Mouse (Mus musculus): ENCODE data around the gene Serpinf1.
A peak's percentile ranks its signal among the peaks of the same experiment; 100 is the strongest.
"Not testable (repeated sequence)": the region's sequence is repeated elsewhere in the genome, so short reads cannot be mapped to it uniquely, and the experiment has no call there.

The Serpinf1 gene

GRCm38 (mm10) chr11:75422013-75422792, at the start of gene Serpinf1:
Serpinf1 (minus strand) TSS chr11:75422701.
- no peak for DNase-seq (ENCODE audit: low spot score in 2 of 2)

DNA sequence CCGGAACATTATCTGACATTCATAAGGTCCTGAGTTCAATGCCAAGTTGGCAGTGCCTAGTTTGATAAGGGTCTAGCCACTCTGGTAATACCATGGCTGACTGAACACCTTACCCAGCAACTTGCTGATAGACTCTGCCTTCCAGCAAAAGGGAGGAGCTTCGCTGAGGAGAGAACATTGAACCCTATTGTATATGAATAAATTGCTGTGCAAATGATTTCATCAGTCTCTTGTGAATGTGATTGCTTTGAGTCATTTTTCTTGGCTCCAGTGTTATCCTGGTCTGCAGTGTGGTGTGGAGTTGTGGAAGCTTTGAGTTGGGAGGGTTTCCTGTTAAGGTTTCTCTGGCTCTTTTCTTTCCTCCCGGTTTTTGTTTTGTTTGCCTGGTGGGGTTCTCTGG, 48.2 kb upstream of the Serpinf1 start:
- DNase-seq (ENCODE audit: low spot score in 2 of 2): no peak

DNA sequence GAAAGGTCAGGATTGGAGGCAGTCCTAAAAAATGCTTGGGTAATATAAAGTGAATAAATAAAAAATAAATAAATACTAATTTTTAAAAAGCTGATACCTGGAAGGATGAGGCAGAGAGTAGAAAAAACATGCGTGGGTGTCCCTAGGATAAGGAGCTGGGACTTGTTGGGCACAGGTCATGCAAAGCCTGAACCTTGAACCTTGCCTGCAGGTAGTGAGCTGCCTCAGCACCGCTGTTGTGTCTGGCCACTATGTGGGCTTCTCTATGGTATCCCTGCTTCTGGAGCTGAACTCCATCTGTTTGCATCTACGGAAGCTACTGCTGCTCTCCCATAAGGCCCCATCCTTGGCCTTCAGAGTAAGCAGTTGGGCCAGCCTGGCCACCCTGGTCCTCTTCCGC, 46.8 kb upstream of the Serpinf1 start:
- DNase-seq (ENCODE audit: low spot score in 2 of 2): no peak

DNA sequence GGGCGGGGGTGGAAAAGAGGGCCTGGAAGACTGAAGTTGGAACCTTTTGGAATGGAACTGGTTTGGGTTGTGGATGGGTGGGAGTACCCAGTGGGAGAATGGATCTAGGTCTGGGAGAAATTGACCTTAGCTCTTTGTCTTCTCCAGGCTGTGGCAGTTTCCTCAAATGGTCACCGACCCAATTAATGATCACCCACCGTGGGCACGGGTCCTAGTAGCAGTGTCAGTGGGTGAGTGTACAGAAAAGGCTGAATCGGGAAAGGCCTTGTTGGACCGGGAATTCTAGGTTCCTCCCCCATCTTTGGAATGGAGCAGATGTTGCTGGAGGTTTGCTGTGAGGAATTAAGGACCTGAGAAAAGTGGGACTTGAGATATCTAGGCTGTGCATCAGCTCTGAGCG, 45.9 kb upstream of the Serpinf1 start:
- DNase-seq (ENCODE audit: low spot score in 2 of 2): no peak

GRCm38 (mm10) chr11:75467512-75468215, 45.2 kb upstream of the Serpinf1 start:
- peak; percentile 83 for DNase-seq (ENCODE audit: low spot score in 2 of 2)

DNA sequence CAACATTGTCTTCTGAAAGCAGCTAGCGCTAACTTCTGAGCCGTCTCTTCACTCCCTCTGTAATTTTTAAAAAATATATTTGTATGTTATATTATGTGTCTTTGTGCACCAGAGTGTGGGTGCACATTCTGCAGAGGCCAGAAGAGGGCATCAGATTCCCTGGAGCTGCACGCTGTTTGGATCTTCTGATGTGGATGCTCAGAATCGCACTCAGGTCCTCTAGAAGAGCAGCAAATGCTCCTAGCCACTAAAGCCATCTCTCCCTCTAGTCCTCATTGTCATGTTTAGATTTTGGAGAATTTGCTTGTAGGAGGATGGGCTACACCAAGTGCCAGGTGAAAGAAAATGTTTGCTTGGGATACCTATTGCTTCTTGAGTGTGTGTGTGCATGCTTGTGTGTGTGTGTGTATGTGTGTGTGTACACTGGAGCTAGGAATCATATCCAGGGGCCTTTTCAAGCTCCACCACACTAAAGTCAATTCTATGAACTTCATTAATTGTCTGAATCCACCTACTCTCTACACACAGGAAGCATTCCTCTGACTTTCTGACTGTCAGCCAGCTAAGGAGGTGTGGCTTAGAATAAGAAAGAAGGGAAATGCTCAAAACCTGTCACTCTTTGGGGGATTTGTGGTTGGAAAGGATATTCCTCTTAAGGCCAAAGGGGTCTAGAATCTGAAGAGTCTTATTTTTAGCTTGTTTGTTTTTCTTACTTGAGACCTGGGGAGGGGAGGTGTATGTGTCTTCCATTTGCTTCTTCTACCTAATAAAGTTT, 44.4 kb upstream of the Serpinf1 start:
- DNase-seq (ENCODE audit: low spot score in 2 of 2): no peak

DNA sequence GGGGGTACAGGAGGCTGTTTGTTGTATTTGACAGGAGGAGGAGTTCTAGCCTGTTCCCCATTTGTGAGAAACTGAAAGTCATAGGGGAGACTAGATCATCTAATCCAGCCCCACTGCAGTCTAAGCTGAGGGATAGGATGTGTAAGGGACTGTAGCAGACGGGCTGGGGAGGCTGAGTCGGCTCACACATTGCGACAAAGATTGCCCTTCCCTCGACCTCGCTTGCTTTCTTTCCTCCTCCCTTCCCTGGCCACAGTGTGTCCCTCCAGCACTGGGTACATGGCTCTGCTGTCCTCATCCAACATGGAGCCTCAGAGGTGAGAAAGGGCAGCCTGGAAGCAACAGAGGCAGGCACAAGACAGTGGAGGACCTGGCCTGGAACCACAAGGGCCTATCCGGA, 42.5 kb upstream of the Serpinf1 start:
- DNase-seq (ENCODE audit: low spot score in 2 of 2): no peak

DNA sequence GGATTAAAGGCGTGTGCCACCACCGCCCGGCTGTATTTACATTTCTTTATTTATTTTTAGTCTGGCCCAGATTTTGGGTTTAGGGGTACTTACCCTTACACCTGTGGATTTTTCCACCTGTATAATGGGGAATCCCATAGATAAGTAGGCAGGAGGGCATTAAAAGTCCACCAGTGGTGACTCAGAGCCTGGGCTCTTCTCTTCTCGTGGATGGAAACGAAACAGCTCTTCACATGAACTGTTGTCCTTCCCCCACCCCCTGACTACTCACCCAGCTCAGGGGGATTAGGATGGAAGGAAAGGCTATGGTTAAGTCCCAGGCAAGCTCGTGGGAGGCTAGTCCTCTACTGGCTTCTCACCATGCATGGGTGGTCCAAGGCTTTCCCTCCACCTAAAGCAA, 41.9 kb upstream of the Serpinf1 start:
- no peak for DNase-seq (ENCODE audit: low spot score in 2 of 2)

DNA sequence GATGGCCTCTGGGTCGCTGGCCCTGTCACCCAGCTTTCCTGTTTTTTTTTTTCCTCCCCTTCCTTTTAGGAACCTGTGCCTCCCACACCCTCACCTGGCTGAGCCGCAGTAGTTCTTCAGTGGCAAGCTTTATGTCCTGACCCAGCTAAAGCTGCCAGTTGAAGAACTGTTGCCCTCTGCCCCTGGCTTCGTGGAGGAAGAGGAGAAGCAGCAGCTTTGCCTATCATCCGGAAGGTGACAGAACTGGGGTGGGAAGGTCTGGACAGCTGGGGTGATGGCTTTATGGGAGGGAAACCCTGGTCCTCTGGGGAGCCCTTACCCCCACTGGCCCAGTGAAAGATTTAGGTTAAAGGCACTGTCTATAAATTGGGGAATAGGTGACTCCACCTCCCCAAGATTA, 41.1 kb upstream of the Serpinf1 start:
- DNase-seq (ENCODE audit: low spot score in 2 of 2): no peak

DNA sequence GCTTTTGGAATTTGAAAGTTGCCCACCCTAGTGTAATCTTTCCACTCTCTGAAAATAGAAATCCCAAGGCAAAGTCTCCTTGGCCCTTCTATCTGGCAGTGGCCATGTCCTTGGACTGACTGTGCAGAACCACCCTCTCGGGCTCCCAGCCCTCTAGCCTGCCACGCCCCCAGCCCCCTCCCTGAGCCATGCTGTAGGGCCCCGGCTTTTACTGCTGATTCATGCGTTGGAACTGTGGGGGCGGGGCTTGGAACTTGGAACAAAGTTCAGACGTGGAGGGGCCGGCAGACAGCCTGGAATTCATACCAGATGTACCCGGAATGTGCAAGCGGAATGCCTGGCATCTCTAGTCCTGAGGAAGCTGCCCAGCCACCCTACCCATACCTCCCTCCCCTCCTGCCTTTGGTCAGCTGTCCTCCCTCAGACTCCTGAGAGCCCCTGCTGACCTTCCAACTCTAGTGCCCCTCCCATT, 40.4 kb upstream of the Serpinf1 start:
- DNase-seq (ENCODE audit: low spot score in 2 of 2): peak; percentile 91 to 95

- DNase-seq (ENCODE audit: low spot score in 2 of 2): peak; percentile 93 to 94
Observed at GRCm38 (mm10) chr11:75462253-75462783, 39.8 kb upstream of the Serpinf1 start.

DNA sequence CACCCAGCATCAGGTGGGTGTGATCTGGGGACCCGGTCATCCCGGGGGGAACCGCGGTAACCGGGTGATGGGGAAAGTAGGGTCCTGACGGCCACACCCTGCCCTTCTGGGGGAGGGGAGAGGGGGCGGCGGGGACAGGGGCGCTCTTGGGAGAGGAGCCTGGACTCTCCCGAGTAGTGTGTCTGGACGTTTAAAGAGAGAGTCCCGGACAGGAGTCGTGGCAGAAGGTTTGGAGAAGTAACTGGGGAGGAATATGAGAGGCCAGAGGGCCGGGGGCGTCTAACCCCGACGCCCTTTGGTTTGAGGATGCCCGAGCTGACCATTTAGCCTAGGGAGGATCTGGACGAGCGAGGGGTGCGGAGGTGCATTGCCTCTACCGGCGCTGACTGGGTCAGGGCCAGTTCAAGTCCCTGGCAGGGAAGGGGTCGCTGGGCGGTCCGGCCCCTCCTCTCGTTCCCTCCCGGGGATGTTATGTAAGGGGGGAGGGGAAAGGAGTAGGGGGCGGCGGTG, 39.3 kb upstream of the Serpinf1 start:
- DNase-seq (ENCODE audit: low spot score in 2 of 2): no peak

GRCm38 (mm10) chr11:75460844-75461742, 38.6 kb upstream of the Serpinf1 start, which contains the start of gene Tlcd2:
Tlcd2 (plus strand) TSS chr11:75461715.
- DNase-seq (ENCODE audit: low spot score in 2 of 2): peak; percentile 100

DNA sequence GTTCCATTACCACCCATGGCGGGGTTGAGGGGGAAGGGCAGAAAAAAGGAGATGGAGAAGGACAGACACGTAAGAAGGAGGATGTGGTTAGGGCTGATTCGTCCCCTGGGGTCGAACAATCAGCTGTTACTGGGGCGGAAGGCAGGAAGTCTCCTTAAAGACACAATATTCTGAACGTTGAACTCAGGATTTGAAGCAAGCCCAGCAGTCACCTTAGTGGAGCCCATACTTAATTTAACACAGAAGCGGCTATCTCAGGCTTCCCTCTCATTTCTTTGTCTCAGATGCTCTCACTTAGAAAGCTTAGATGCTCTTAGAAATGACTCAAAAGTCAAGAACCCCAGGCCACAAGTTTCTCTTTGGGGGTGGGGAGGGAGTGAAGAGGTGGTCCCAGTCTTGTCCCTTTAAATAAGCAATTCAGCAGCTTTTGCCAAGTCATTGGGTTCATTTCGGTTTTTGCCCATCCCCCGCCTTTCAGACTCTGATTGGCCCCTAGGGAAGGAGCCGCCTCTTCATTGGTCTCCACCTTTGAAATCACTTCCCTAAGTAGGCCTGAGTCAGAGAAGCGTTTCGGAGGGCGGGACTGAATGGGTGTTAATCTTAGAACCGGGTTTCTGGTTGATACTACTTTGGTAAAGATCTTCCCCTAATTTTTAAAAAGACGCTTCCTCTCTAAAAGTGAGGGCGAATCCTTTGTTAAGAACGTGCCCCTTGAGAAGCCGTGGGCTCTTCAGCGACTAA, 37.8 kb upstream of the Serpinf1 start:
- DNase-seq (ENCODE audit: low spot score in 2 of 2): peak; percentile 95

DNA sequence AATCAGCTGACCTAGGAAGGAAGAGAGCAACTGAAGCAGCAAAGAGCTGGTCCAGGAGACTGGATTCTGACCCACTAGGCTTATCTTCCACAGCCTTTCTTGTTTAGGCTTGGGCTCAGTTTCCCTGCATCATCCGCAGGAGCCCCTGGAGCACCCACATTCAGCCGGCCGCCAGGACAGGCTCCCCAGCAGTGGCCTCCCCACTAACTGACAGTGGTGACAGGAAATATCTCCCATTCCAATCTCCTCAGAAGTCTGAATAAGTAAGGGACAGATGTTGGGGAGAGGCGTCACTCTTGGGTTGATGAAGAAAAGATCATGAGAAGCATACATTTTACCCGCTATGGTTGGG, 37.2 kb upstream of the Serpinf1 start:
- no peak for DNase-seq (ENCODE audit: low spot score in 2 of 2)

DNA sequence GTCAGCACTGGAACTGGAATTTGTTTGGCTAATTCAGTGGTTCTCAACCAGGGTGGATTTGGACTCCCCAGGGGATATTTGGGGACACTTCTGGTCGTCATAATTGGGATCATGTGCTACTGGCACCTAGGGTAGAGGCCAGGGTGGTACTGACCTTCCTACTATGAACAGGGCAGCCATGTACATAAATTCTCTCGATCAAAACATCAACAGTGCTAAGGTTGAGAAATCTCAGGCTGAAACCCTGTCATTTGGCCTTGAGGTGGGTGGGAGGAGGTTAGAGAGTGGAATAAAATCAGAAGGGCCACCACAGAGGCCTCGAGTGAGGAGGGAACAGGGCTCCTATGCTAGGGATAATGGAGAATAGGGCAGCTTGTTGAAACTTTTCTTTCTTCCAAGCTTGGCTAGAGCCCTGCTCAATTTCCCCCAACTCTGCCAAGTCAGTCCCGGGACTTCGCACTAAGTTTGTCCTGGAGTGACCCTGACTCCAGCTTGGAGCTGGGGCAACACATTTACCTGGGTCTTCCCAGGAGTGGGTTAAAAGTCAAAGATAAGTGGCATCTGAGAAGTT, 36.7 kb upstream of the Serpinf1 start:
- DNase-seq (ENCODE audit: low spot score in 2 of 2): peak; percentile 63 to 74

DNA sequence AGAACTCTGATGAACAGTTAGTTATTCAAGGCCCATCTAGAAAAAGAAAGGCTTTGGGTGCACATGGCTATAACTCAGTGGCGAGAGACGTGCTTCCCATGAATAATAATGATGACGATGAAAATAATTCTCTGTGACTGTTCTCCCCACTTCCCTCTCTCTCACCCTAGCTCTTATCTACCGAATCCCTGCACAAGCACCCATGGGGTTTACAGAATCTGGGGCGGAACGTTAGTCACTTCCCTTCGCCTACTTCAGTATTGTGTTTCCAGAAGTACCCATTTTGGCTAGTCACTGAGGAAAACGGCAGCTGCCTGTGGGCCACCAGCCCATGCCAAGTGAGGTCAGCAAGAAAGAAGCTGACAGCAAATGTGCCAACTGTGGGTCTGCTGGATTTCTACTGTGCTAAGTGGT, 36.1 kb upstream of the Serpinf1 start:
- DNase-seq (ENCODE audit: low spot score in 2 of 2): peak; percentile 69 to 76

- peak in 1 of 2 experiments; percentile 48 for DNase-seq (ENCODE audit: low spot score in 2 of 2)
Observed at GRCm38 (mm10) chr11:75458169-75458568, 35.7 kb upstream of the Serpinf1 start.

GRCm38 (mm10) chr11:75456440-75456871, 34.0 kb upstream of the Serpinf1 start:
- DNase-seq (ENCODE audit: low spot score in 2 of 2): no peak

DNA sequence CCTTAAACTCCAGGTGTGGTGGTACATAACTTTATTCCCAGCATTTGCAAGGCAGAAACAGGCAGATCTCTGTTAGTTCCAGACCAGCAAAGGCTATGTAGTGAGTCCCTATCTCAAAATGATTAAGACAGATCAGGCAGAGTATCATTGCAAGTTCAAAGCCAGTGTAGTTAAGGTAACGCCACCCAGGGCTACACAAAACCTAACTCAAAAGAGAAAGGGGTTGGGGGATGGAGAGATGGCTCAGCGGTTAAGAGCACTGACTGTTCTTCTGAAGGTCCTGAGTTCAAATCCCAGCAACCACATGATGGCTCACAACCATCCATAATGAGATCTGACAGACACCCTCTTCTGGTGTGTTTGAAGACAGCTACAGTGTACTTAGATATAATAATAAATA, 33.5 kb upstream of the Serpinf1 start:
- not testable (repeated sequence) for DNase-seq (ENCODE audit: low spot score in 2 of 2)

Data from heart, adult 9 months (tissue).